In genomic region chr2:94244140-94244539, GRCm38 (mm10) we compare ENCODE assay signal across 14 mouse cellular contexts.
A peak's percentile ranks its signal among the peaks of the same experiment; 100 is the strongest.
DNase-seq lines count a peak whose midpoint lies in the region; ATAC-seq lines count a peak whose summit lies in the region.
"Had no signal": no experiment of that assay in that cellular context is flagged by ENCODE, and none has a peak within 500 bp of the region (broad histone marks: within the 10 kb centered on the region; RNA-seq: fewer than 3 reads in every experiment).

No protein-coding gene starts in this region.

- WGBS in heart, embryonic 16.5 days: 1% methylated on average over 9 of the region's 9 CpGs
- WGBS in midbrain, embryonic 11.5 days: 2% methylated on average over 9 of the region's 9 CpGs

- H3K27me3 ChIP-seq in heart, embryonic 16.5 days (ENCODE audit: control insufficient read depth, insufficient read depth, low read length): peaks cover 79% of the 10 kb centered on the region
- peaks cover 75% of the 10 kb centered on the region for H3K27me3 ChIP-seq in midbrain, embryonic 11.5 days (ENCODE audit: control insufficient read depth, insufficient read depth, low read length)

- H3K36me3 ChIP-seq in heart, embryonic 16.5 days (ENCODE audit: control insufficient read depth, insufficient read depth): no peaks in the 10 kb centered on the region
- no peaks in the 10 kb centered on the region for H3K36me3 ChIP-seq in midbrain, embryonic 11.5 days (ENCODE audit: control insufficient read depth, insufficient read depth, low read length)
- H3K36me3 ChIP-seq: neural tube, embryonic 12.5 days; stomach, embryonic 15.5 days had no signal

- H3K4me2 ChIP-seq in heart, embryonic 16.5 days (ENCODE audit: low read depth, low read length): peak overlapping the region; percentile 60
- H3K4me2 ChIP-seq in midbrain, embryonic 11.5 days: no peak overlapping the region

- no peak for ATAC-seq in cerebellum, adult (ENCODE audit: insufficient number of reproducible peaks, low FRiP score, low TSS enrichment)
- no peak for ATAC-seq in heart, embryonic 16.5 days (replicated peaks; ENCODE audit: extremely low read depth, insufficient read depth, low FRiP score)
- no peak for ATAC-seq in midbrain, embryonic 11.5 days (ENCODE audit: low FRiP score)
- ATAC-seq: activated CD4-positive, CD25-positive, alpha-beta regulatory T cell, adult 4 months had no signal

- no peak overlapping the region for H3K9ac ChIP-seq in heart, embryonic 16.5 days (ENCODE audit: low read length)
- no peak overlapping the region for H3K9ac ChIP-seq in midbrain, embryonic 11.5 days (ENCODE audit: low read length)
- H3K9ac ChIP-seq: neural tube, embryonic 12.5 days; stomach, embryonic 15.5 days had no signal

- H3K4me1 ChIP-seq in heart, embryonic 16.5 days (ENCODE audit: control insufficient read depth, insufficient read depth, low read length): peaks cover 27% of the 10 kb centered on the region
- H3K4me1 ChIP-seq in midbrain, embryonic 11.5 days (ENCODE audit: control insufficient read depth, insufficient read depth, low read length): peaks cover 21% of the 10 kb centered on the region

- peak; percentile 56 for DNase-seq in cerebellum, adult 9-10 months
- DNase-seq in heart, postnatal 4 days: no peak
- DNase-seq in NIH3T3 (ENCODE audit: low read depth): peak; percentile 31
- peak; percentile 87 for DNase-seq in midbrain, embryonic 11.5 days (ENCODE audit: low spot score, missing footprints)
- no peak for DNase-seq in lung, postnatal 36 days
- no peak for DNase-seq in natural killer cell, adult 2 months (ENCODE audit: low spot score in 2 of 2)
- DNase-seq: kidney, adult 18-20 months; left cerebral cortex, postnatal 4 days; thymus, postnatal 4 days had no signal

- H3K9me3 ChIP-seq in heart, embryonic 16.5 days (replicated peaks; ENCODE audit: control insufficient read depth, low read length): no peaks in the 10 kb centered on the region
- H3K9me3 ChIP-seq in midbrain, embryonic 11.5 days (ENCODE audit: control insufficient read depth, low read length): no peaks in the 10 kb centered on the region
- H3K9me3 ChIP-seq: neural tube, embryonic 12.5 days; stomach, embryonic 15.5 days had no signal

- peak overlapping the region; percentile 41; the same call in 1 of the 2 replicates for H3K4me3 ChIP-seq in heart, embryonic 16.5 days (ENCODE audit: low read length)
- H3K4me3 ChIP-seq in midbrain, embryonic 11.5 days (ENCODE audit: low read depth, low read length): no peak overlapping the region

- no peak overlapping the region for H3K27ac ChIP-seq in heart, embryonic 16.5 days (ENCODE audit: low read length)
- no peak overlapping the region for H3K27ac ChIP-seq in midbrain, embryonic 11.5 days (ENCODE audit: low read depth, low read length)
- H3K27ac ChIP-seq: neural tube, embryonic 12.5 days; stomach, embryonic 15.5 days had no signal

Comparison
In these comparisons a context has a peak if more than half of its experiments do, and no peak if none do; other contexts are left out.
1. DNase-seq: peak in cerebellum, adult 9-10 months (single experiment), NIH3T3 (single experiment) and midbrain, embryonic 11.5 days (single experiment); none in heart, postnatal 4 days (single experiment), lung, postnatal 36 days (single experiment) and natural killer cell, adult 2 months (0 of 2).